Mouse (Mus musculus) testis, postnatal 14 days (tissue): ENCODE results near the gene Map3k3.
"Not testable (repeated sequence)": the region's sequence is repeated elsewhere in the genome, so short reads cannot be mapped to it uniquely, and the experiment has no call there.

Experiments
- DNase-seq: peaks from one replicate; pipeline ENCODE4 v3.0.0; 2021; ENCODE audit warnings: low spot score

The Map3k3 gene

GRCm38 (mm10) chr11:106192241-106192640, 107.8 kb downstream of the Map3k3 start:
- DNase-seq: no peak

DNA sequence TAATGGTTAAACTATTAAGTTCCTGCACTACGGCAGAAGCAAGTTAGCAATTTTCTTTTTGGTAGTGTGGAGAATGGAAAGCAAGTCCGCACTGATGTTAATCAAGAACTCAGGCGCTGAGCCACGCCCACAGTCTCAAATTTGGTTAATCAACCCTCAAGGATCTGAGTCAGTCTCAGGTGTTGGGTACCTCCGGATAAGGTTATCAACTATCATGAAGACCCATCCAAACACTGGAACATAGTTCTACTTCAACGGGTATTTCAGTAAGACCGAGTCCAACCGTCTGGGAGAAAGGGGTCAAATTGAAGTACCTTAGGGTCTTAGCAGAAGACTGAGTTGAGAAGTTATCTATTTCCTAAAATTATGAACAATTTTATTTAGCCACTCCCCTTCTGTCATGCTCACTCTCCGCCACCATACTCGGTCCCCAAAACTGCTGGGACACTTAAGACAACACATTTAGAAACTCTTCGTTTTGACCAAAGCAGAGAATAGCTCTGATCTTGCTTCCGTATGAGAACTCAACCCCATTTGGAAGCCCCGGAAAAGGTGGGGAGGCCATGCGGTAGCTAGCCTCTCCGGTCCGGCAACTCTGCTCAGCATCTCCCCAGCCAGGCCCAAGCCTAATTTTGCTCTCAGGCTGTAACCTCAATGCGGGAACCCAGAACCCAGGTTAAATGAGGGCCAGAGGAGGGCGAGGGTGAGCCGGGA, 108.4 kb downstream of the Map3k3 start:
- DNase-seq: no peak

DNA sequence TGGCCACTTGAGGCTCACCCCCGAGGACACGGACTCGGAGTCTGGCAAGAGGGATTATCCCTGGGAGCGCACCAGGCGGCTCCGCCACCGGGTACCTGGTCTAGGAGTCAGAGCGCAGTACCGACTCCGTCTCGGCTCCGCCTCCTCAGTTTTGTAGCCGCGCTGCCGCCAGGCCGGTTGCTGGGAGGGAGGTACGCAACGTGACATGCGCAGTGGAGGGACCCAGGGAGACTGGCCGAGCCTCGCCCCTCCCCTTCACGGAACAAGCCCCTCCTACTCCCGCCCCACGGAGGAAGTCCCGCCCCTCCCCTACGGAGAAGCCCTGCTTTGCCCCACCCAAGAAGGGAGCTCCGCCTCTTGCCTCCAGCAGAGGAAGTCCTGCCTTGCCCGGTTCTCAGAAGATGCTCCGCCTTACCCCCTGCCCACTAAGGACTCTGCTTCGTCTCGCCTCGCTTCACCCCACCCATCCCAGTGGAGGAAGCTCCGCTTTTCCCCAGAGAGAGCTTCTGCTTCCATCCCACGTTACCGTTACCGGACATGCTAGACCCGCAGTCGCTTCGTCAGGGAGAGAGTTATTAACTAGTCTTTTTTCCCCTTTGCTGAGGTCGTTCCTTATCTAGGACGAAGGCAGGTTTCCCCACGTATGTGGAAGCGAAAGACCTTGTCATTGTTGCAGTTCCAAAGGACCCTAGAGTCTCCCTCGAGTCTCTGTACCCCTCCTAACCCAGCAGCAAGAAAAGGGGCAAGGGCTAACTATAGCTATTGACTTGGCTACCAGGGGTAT, 109.2 kb downstream of the Map3k3 start:
- DNase-seq: peak; percentile 98

DNA sequence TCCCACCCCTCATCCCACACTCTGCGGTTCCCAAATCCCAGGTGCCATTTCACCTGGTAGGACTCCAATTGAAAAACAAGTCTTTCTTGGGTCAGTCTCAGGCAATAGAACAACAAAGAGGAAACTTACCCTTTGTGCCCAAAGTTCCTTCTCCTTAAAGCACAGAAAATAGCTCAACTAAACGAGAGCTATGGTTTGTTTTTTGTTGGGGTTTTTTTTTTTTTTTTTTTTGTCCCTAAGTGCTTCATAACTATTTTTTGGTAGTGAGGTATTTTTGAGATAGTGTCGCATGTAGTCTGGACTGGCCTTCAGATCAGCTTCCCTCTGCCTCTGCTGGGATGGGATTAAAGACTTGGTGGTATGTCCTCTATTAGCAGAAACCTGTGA, 109.7 kb downstream of the Map3k3 start:
- no peak for DNase-seq

- DNase-seq: no peak
Observed at GRCm38 (mm10) chr11:106194891-106195290, 110.5 kb downstream of the Map3k3 start.

GRCm38 (mm10) chr11:106195341-106195740, 110.9 kb downstream of the Map3k3 start:
- DNase-seq: no peak

- no peak for DNase-seq
Observed at GRCm38 (mm10) chr11:106198277-106198676, 113.9 kb downstream of the Map3k3 start.

DNA sequence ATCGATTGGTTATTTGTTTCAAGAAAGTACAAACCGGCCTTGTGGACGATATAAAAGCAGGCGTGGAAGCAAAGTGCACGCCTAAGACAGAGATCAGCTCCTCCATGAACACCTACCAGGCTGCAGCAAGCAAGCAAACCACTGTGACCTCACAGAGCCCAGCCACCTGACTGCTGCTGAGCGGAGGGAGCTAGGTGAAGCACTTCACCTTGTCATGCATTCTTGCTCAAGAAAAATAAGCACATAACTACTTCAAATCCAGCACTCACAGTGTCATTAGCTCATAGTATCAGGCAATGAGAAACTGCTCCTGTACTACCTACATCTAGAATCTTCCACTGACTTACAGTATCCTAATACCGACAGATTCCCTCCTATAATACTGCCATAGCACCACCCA, 115.6 kb downstream of the Map3k3 start:
- not testable (repeated sequence) for DNase-seq

DNA sequence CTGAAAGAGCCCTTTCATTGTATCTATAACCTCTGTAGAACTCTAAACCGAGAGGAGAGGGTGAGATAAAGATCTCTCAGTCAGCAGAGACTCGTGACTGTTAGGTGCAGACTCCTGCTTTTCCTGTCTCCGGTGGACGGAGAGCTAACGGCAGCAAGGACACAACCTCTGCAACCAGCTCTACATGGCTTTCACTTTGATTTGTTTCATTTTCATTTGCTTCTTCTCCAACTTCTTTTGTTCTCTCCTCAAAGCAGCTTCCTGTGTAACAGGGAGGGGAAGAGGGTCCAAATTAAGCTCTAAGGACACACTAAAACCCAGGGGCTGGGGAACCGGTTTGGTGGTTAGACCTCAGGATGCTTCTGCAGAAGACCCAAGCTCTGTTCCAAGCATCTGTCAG, 116.3 kb downstream of the Map3k3 start:
- DNase-seq: no peak

DNA sequence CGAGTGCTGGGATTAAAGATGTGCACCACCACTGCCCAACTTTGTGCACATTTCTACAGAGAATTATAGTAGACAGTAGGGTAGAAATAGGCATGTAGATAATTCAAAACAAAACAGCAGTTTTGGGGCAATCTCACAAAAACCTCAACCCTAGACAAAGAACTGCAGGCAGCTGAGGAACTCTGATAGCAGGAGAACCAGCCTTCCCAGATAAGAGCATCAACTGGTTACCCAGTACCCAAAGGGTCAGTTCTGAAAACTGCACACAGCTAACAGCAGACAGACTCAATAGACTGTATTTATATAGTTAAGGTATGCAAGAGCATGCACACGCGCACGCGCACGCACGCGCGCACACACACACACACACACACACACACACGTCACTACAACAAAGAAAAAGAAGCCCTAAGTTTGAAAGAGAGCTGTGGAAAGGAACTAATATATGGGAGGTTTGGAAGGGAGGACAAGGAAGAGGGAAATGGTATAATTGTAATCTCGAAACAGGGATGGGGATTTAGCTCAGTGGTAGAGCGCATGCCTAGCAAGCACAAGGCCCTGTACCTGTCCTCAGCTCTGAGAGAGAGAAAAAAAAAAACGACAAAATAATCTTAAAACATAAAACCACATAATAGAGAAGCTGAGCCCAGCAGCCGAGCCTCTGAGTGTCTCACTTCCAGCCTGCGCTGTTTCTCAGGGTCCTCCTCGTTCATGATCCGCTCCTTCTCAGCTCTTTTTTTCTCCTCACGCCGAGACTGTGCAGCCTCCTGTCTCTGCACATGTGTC, 117.1 kb downstream of the Map3k3 start:
- DNase-seq: no peak

DNA sequence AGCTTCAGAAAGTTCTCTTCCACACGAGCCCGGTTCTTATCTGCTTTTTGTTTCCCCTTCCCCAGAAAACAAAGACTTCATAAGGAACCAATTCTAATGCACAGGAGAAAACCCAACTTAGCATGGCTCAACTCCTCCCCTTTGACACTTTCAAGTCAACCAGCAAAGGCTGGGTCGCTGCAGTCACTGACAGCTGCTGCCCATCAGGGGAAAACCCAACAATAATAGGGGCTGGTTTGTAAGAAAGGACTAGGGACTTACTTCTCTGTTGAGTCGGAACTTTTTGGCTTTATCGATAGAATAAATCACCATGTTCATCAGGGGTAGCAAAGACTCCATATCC, 117.7 kb downstream of the Map3k3 start, which contains the start of gene Strada:
TSS of gene Strada (minus strand) at position 46 of the 343 bp plus-strand sequence.
- DNase-seq: no peak
